Mouse (Mus musculus) liver, postnatal 0 days (tissue): ENCODE measurements around the gene Phlda2. TPM values are rescaled to one million over a fixed set of nuclear protein-coding genes. Genes with fewer than 3 reads are reported as not detected.

Source experiments
- ATAC-seq: fragments of 200-750 bp; cut with Nextera tagmentation; 2 replicates; pipeline ENCODE4 v1.8.0; 2017; ENCODE audit warnings: mild to moderate bottlenecking, moderate library complexity
- DNase-seq: peaks from one replicate; pipeline ENCODE4 v3.0.0-alpha.2; 2016
- H3K27ac ChIP-seq: fragments of 300-500 bp; sonication (generic); 2 replicates; pipeline ENCODE4 v1.5.1; 2014; ENCODE audit warnings: antibody characterized with exemption, moderate library complexity, mild to moderate bottlenecking, low read depth
- H3K27me3 ChIP-seq: fragments of 300-500 bp; sonication (generic); 2 replicates; pipeline ENCODE4 v1.6.1; 2014; ENCODE audit warnings: low read length, control low read depth, mixed read lengths; ENCODE audit not compliant: insufficient read depth
- H3K36me3 ChIP-seq: fragments of 300-500 bp; sonication (generic); replicated peaks from 2 replicates; pipeline ENCODE4 v1.6.1; 2014; ENCODE audit warnings: mild to moderate bottlenecking, control low read depth, low read length, moderate library complexity, mixed read lengths; ENCODE audit not compliant: insufficient read depth
- H3K4me1 ChIP-seq: fragments of 300-500 bp; sonication (generic); 2 replicates; pipeline ENCODE4 v1.6.1; 2014; ENCODE audit warnings: antibody characterized with exemption, mild to moderate bottlenecking, control low read depth; ENCODE audit not compliant: insufficient read depth
- H3K4me2 ChIP-seq: fragments of 300-500 bp; sonication (generic); 2 replicates; pipeline ENCODE4 v1.6.1; 2014; ENCODE audit warnings: low read depth, mild to moderate bottlenecking, low read length, moderate library complexity, mixed read lengths
- H3K4me3 ChIP-seq: fragments of 300-500 bp; sonication (generic); 2 replicates; pipeline ENCODE4 v1.5.1; 2014; ENCODE audit warnings: low read depth, low read length
- H3K9ac ChIP-seq: fragments of 300-500 bp; sonication (generic); replicated peaks from 2 replicates; pipeline ENCODE4 v1.6.1; 2014; ENCODE audit warnings: mild to moderate bottlenecking, moderate library complexity
- H3K9me3 ChIP-seq: fragments of 300-500 bp; sonication (generic); 2 replicates; pipeline ENCODE4 v1.6.1; 2016; ENCODE audit warnings: mild to moderate bottlenecking, control low read depth, low read length, mixed read lengths
- CTCF ChIP-seq: sonication (generic); IDR thresholded peaks from 2 replicates; pipeline ENCODE4 v1.5.1; 2016; ENCODE audit warnings: antibody characterized with exemption, low read depth
- EP300 ChIP-seq: IDR thresholded peaks from 2 replicates; pipeline ENCODE4 v1.6.1; 2016; ENCODE audit warnings: antibody characterized with exemption, low read depth, mild to moderate bottlenecking
- WGBS: fragments of 180-500 bp; shearing (Covaris S2); extraction: QIAGEN DNeasy Blood & Tissue Kit; methylation state at CpG from one replicate; pipeline ENCODE4 v1.1.7; 2014; ENCODE audit not compliant: insufficient replicate concordance; 5-methylcytosine and 5-hydroxymethylcytosine counted together
- polyA plus RNA-seq: library from polyadenylated mRNA; unstranded; fragments of >200 nt; fragmentation: Nextera tagmentation; extraction: Ambion mirVana; gene quantifications from 2 replicates; pipeline ENCODE4 v1.2.1, GENCODE M21; 2015

Phlda2 gene
- polyA plus RNA-seq, 1 experiment from 2014 or later: 10.5 TPM

GRCm38 (mm10) chr7:143514416-143514768, 11.4 kb upstream of the Phlda2 start:
- 90% methylated on average over 4 of the region's 4 CpGs for whole genome bisulfite sequencing
- no peak overlapping the region for H3K27ac ChIP-seq
- H3K9ac ChIP-seq: no peak overlapping the region
- peaks cover 58% of the 10 kb centered on the region for H3K36me3 ChIP-seq
- no peak overlapping the region for H3K4me2 ChIP-seq
- H3K27me3 ChIP-seq: no peaks in the 10 kb centered on the region
- H3K4me3 ChIP-seq: no peak overlapping the region
- H3K9me3 ChIP-seq: no peaks in the 10 kb centered on the region
- DNase-seq (no peak), ATAC-seq (no peak)
- no peaks in the 10 kb centered on the region for H3K4me1 ChIP-seq
- no peak for TF ChIP-seq EP300
- no peak for TF ChIP-seq CTCF

- Histone ChIP-seq H3K4me3 (no peak overlapping the region), H3K27ac (no peak overlapping the region), H3K4me1 (no peaks in the 10 kb centered on the region), H3K9me3 (no peaks in the 10 kb centered on the region), H3K4me2 (no peak overlapping the region), H3K27me3 (no peaks in the 10 kb centered on the region), H3K36me3 (peaks cover 53% of the 10 kb centered on the region), H3K9ac (no peak overlapping the region)
- DNase-seq (no peak), ATAC-seq (no peak)
- 63% methylated on average over 10 of the region's 10 CpGs for WGBS
- TF ChIP-seq EP300: no peak
- TF ChIP-seq CTCF: no peak
Observed at GRCm38 (mm10) chr7:143513763-143514415, 10.9 kb upstream of the Phlda2 start.

- Histone ChIP-seq H3K36me3 (peaks cover 27% of the 10 kb centered on the region), H3K27ac (no peak overlapping the region), H3K4me2 (no peak overlapping the region), H3K9me3 (no peaks in the 10 kb centered on the region), H3K27me3 (no peaks in the 10 kb centered on the region), H3K4me1 (no peaks in the 10 kb centered on the region), H3K4me3 (no peak overlapping the region), H3K9ac (no peak overlapping the region)
- ATAC-seq (no peak), DNase-seq (no peak)
- TF ChIP-seq EP300 (no peak), CTCF (no peak)
Observed at GRCm38 (mm10) chr7:143511335-143511712, 8.4 kb upstream of the Phlda2 start.

DNA sequence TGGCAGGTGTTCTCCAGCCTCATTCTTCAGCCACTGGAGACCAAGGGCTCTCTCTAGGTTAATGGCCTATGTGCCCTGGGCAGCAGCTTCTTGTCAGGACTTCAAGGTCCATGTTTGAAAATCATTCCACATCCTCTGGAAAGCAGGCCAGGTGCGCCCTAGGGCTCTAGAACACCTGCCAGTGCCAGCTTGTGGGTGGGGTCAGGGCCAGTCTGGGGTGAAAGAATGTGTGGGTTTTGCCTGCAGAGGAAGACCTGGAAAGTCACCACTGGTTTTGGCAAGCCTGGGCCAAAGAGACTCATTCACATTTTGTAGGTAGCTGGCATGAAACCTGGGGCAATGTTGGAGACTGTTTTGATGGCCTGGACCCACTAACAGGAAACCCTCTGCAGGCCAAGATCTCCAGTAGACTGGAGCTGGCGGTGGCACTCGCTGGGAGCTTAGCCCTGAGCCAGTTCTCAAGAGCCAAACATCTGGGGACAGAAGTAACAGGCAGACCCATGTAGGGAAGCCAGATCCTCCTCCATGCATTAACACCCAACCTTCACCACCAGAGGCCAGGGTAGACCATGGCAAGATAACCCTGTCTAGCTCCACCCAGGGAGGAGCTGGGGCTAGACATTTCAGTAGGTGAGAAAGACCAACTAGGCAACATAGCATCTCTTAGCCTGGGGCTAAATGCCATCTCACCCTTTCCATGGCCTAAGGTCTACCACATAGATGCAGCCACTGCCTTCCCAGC, 7.8 kb upstream of the Phlda2 start:
- no peak for ATAC-seq
- Histone ChIP-seq H3K27ac (no peak overlapping the region), H3K4me3 (no peak overlapping the region), H3K36me3 (peaks cover 23% of the 10 kb centered on the region), H3K4me2 (no peak overlapping the region), H3K4me1 (no peaks in the 10 kb centered on the region), H3K9ac (no peak overlapping the region), H3K27me3 (no peaks in the 10 kb centered on the region), H3K9me3 (no peaks in the 10 kb centered on the region)
- TF ChIP-seq CTCF (peak; percentile 51), EP300 (no peak)
- DNase-seq: no peak
- 84% methylated on average over 3 of the region's 3 CpGs for WGBS

GRCm38 (mm10) chr7:143509566-143509965, 6.6 kb upstream of the Phlda2 start:
- Histone ChIP-seq H3K27ac (no peak overlapping the region), H3K27me3 (no peaks in the 10 kb centered on the region), H3K9me3 (no peaks in the 10 kb centered on the region), H3K36me3 (peaks cover 14% of the 10 kb centered on the region), H3K4me3 (no peak overlapping the region), H3K9ac (no peak overlapping the region), H3K4me1 (no peaks in the 10 kb centered on the region), H3K4me2 (no peak overlapping the region)
- DNase-seq (no peak), ATAC-seq (no peak)
- WGBS: 53% methylated on average over 1 of the region's 1 CpGs
- no peak for TF ChIP-seq CTCF
- TF ChIP-seq EP300: no peak

DNA sequence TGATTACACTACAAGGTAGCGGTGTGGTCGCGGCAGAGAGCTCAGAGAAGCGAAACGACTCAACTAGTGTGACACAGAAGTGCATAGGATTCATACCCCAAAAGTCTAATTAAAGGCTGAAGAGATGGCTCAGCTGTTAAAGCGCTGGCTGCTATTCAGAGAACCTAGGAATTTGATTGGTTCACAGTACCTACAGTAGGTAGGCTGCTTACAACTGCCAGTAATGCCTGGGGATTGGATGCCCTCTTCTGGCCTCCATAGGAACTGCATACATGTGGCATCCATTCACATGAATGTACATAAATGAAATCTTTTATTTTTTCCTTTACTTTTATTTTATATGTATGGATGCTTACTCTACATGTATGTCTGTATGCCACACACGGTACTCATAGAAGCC, 3.7 kb upstream of the Phlda2 start:
- DNase-seq (peak; percentile 76), ATAC-seq (peak; percentile 58; the same call in 1 of the 2 replicates)
- Histone ChIP-seq H3K36me3 (no peaks in the 10 kb centered on the region), H3K9me3 (no peaks in the 10 kb centered on the region), H3K4me1 (peaks cover 5% of the 10 kb centered on the region; the same call in 1 of the 2 replicates), H3K27me3 (peaks cover 24% of the 10 kb centered on the region), H3K4me2 (no peak overlapping the region), H3K4me3 (no peak overlapping the region), H3K27ac (no peak overlapping the region), H3K9ac (no peak overlapping the region)
- WGBS: 30% methylated on average over 7 of the region's 7 CpGs
- TF ChIP-seq EP300 (no peak), CTCF (peak; percentile 89)
